Mouse (Mus musculus) monocyte, adult 5-6 weeks (primary cell): ENCODE results near the gene Slc7a10. TPM values are rescaled to one million over a fixed set of nuclear protein-coding genes. Genes with fewer than 3 reads are reported as not detected.

Experiments
- ATAC-seq: fragments of 153-309, 156-312 bp; replicated peaks from 2 replicates; pipeline ENCODE4 v1.8.0; 2017; ENCODE audit warnings: mild to moderate bottlenecking; ENCODE audit not compliant: low TSS enrichment, insufficient number of reproducible peaks, severe bottlenecking, poor library complexity, low FRiP score
- total RNA-seq: library from RNA; stranded (forward); fragments of 200-1000, 200-491, 200-594 nt; gene quantifications from 3 replicates; pipeline ENCODE4 v1.2.3, GENCODE M21; 2017

Gene Slc7a10
- total RNA-seq = not detected in 3 replicates

- no peak for ATAC-seq
These were observed at the start of gene Slc7a10 for GRCm38 (mm10) chr7:35185889-35186569. Gene Slc7a10, plus strand, starts transcription at chr7:35186385.

- no peak for ATAC-seq
These were observed 48.7 kb upstream of the Slc7a10 start for GRCm38 (mm10) chr7:35137524-35137923.

GRCm38 (mm10) chr7:35138481-35138880, 47.7 kb upstream of the Slc7a10 start:
- ATAC-seq = no peak

DNA sequence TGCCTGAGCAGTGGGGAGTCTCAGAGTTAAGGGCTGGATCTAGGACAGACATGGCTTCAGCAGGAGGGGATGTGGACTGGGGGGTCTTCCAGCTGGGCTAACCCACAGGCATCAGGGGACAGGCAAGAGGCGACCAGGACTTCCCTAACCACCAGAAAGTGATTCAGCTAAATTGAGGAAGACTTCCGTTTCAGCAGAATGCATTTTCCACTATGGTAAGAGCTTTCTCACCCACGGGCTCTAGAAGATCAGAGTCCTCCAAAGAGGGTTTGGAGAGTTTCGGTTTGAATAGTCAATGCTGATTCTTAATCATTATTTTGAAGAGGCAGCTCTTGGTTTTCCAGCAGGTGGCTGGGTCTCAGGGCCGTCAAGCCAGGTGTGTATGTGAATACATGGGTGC, 46.3 kb upstream of the Slc7a10 start:
- ATAC-seq = no peak

DNA sequence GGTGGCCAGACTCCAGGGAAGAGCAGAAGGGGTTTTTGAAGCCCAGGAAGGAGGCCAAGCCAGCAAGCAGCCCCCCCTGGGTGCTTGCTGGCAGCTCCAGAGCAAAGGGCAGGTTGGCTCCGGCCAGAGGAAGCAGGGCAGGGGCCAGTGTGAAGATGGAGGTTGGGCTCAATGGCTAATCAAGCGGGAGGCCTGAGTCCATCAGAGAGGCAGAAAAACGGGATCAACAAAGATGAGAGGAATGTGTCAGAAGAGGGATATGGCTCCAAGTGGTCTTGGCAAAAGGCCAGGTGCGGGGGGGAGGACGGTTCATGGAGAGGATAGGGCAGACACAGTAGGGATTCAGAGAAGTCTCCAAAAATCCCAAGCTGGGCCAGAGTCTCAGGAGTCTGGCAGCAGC, 44.7 kb upstream of the Slc7a10 start:
- ATAC-seq = no peak

- ATAC-seq = no peak
These were observed 43.7 kb upstream of the Slc7a10 start for GRCm38 (mm10) chr7:35142522-35142921.

- ATAC-seq = no peak
These were observed 42.1 kb upstream of the Slc7a10 start for GRCm38 (mm10) chr7:35143864-35144618.

DNA sequence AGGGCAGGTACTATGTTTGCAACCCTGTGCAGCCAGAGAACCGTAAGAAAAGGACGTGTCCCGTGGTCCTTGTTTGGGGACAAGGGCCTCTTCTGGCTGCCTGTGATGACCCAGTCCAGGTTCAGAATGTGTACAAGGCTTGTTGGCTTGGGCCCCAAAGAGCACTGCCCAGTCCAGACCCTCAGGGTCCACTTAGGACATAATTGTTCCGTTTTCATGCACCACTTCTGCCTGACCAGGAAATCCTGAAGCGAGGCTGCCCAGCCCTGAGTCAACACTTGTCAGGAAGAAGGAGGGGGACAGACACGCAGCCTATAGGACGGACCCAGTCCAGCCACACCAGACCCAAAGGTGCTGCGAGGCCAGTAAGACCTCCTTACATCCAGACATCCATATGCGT, 41.1 kb upstream of the Slc7a10 start:
- ATAC-seq = no peak

DNA sequence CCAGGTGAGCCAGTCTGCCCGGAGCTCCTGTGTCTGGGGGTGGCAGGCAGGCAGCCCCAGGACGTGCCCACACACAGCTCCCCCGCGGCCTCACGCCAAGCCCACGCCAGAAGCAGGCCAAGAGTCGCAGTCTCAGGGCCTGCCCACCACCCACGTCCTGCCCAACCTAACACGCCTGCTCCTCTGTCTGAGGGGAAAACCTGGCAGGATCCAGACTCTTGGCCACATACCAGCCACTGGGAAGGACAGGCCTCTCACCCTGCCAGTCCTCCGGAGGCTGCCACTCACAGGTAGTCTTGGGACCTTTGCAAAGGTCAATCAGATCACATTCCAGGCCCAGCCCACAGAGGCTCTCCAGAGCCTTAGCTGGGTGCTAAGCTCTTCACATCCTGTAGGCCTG, 39.9 kb upstream of the Slc7a10 start:
- no peak for ATAC-seq

DNA sequence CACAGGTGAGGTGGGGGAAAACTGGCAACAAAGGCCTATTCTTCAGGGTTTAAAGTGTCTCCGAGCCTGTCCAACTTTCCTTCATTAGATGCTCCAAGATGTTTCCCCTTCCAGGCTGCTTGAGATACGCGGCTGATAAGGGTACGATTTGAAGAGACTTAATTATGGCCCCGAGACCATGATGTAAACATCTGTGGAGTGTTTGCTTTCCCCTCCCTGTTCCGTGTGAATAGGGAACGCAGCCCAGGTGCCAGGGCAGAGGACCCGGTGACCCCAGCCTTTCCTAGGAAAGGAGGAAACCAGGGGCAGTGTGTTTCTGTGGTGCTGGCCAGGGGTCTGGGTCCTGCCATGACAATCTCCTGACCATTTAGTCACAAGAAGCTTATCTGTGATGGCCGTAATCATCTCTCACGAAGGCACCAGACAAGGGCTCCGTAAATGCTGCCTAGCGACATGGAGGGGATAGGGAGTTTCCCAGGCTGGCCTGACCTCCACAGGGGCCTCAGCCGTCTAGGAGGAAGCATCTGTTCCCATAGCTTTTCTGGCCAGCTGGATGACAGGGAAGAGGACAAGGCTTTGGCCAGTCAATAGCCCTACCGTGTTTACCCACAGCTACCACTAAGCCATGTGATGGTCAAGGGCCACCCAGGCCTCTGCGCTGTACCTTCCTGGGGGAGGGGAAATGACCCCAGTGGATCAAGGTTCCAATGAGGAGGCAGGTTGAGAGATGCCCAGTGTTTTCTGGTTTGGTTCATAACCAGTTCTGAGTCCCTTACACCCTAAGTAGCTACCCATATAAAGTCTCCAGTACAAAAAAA, 36.4 kb upstream of the Slc7a10 start:
- ATAC-seq = no peak

DNA sequence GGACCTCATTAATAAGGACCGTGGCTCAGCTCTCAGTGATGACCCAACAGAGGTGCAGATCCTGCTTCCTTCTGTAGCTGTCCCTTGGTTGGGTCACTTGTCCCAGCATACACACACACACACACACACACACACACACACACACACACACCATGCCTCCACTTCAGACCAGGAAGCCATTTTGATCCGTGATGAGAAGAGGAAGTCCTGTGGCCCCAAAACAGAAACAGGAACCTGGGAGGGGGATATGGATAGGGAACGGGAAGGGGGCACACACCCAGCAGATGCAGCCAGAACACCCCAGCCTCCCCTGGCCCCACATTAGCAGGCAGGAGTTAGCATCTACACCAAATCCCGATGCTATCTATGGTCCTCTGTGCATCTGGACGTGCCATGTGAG, 35.3 kb upstream of the Slc7a10 start:
- ATAC-seq = peak; percentile 71

- no peak for ATAC-seq
These were observed 31.7 kb upstream of the Slc7a10 start for GRCm38 (mm10) chr7:35154449-35154848.

DNA sequence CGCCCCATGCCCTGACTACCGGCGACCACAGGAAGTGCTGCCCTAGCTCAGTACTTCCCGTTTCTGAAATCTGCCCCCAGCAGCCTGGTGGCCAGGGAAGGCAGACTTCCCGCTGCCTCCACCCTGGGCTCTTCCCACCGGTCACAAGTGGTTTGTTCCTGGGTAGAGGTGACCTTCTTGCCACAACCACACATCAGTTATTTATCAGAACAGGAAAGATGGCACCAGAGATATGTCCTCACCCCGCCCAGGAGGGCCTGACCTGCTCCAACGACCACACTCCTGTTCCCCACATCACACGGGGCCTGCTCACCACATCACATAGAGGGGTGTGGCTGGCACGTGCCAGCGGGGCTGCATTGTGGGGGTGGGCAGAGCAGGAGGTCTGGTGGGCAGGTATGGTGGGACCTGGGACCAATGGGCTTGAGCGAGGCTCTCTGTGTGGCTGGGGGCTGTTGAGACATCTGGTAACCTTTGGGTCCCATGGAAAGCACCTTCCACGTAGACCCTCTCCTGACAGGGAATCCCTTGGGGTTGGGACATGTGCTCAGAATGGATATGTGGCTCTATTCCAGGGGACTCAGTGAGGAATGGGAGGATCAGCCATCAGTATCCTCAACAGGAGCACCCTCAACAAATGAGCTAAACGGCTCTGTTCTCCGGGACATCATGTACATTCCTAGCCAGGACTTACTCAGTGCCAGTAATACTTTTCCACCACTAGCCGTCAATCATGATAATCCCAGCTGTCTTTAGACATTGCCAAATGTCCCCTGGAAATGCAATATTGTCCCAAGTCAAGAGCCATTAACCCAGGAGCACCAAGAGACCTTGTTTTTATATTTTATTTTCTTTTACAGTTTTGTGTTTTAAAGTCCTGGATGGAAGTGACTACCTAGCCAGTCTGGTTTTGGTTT, 29.4 kb upstream of the Slc7a10 start:
- ATAC-seq = peak; percentile 66

DNA sequence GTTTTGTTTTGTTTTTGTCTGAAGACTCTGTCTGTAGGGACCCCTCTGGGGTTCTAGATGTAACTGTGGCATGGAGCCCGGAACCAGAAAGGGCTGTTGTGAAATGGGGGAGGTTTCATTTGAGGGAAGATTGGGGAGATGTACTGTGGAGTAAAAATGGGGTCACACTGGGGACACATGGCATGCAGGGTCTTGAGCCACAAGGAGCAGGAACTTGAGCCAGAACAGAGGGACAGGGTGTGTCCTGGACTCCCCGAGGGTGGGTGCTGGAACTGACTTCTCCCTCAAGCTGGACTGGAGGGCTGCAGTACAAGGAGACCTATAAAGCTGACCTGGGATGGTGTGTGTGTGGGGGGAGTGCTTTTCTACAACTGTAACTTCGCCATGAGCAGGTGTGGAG, 28.7 kb upstream of the Slc7a10 start:
- no peak for ATAC-seq

DNA sequence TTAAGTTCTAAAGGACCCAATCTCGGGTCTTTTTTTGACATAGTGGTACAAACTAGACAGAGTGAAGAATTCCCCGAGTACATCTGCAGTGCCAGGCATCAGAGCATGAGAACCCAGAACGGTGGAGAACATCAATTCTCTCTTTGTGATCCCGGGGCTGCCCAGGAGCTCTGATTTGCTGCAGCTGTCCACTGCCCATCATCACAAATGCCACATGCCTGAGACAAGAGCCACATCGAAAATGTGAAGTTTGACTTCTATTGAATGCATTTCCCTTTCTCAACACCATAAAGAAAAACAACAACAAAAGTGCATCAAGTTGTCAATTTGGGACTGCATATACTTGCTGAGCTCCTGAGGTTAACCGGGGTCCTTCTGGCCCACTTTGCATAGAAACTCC, 23.7 kb upstream of the Slc7a10 start:
- no peak for ATAC-seq

DNA sequence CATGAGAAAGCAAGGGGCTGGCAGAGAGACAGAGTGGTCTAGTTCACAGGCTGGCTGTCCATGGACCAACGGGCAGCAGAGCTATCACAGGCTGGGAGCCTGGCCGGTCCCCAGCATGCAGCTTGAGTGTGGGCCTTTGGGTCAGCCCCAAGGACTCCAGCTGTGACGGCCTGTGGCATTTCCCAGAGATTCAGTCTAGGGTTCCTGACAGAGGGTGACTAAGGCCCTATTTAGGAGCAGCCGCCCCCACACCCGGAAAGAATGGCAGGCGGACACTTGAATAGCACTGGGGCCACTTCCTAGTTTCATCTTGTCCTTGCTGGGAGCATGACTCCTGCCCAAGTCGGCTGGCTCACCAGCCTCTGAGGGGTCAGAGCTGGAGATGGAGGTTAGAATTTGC, 22.6 kb upstream of the Slc7a10 start:
- no peak for ATAC-seq

GRCm38 (mm10) chr7:35164131-35164530, 22.1 kb upstream of the Slc7a10 start:
- ATAC-seq = no peak

- no peak for ATAC-seq
These were observed 19.2 kb upstream of the Slc7a10 start for GRCm38 (mm10) chr7:35166988-35167387.

DNA sequence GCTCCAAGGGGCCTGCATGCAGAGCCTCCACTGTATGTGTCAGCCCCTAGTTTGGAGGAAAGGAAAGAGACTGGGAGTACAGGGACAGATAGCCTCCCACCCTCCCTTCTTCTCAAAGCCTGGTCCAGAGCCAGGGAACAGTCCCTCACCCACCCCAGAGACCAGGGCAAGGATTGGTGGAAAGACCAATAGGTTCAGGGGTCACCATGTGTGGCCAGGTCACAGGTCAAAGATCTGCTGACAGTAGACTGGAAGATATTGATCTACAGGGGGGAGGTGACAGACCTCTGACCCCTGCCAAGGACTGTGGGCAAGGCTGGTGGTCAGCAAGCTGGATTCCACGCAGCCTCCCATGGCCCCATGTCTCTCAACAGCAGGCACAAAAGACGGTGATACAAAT, 18.3 kb upstream of the Slc7a10 start:
- ATAC-seq = no peak
